Mouse (Mus musculus) myocyte (in vitro differentiated cells): Measurements from ENCODE around the gene Tmem131l. TPM values are rescaled to one million over a fixed set of nuclear protein-coding genes. Genes with fewer than 3 reads are reported as not detected.

Experiments
- H3K27me3 ChIP-seq: one replicate; pipeline ENCODE4 v1.6.1; 2011; ENCODE audit not compliant: control insufficient read depth, insufficient read depth, insufficient read length
- H3K36me3 ChIP-seq: one replicate; pipeline ENCODE4 v1.6.1; 2011; ENCODE audit not compliant: control insufficient read depth, insufficient read depth
- H3K4me2 ChIP-seq: one replicate; pipeline ENCODE4 v1.6.1; 2011; ENCODE audit warnings: low read depth, control low read depth
- H3K4me3 ChIP-seq: one replicate; pipeline ENCODE4 v1.5.1; 2011; ENCODE audit warnings: mild to moderate bottlenecking, control low read depth, moderate library complexity
- H3K79me2 ChIP-seq: one replicate; pipeline ENCODE4 v1.6.1; 2011; ENCODE audit not compliant: control insufficient read depth, insufficient read depth
- H3ac ChIP-seq: one replicate; pipeline ENCODE4 v1.6.1; 2011; ENCODE audit not compliant: control insufficient read depth, insufficient read length
- CEBPB ChIP-seq: IDR thresholded peaks from 2 replicates; pipeline ENCODE4 v1.6.1; 2011; ENCODE audit warnings: mild to moderate bottlenecking, moderate library complexity; ENCODE audit not compliant: poor library complexity, insufficient read depth, severe bottlenecking
- E2F4 ChIP-seq: IDR thresholded peaks from one replicate; pipeline ENCODE4 v1.6.1; 2011; ENCODE audit warnings: mild to moderate bottlenecking, control low read depth, moderate library complexity; ENCODE audit not compliant: insufficient read depth
- MAX ChIP-seq: IDR thresholded peaks from one replicate; pipeline ENCODE4 v1.6.1; 2011; ENCODE audit warnings: low read depth, mild to moderate bottlenecking, control low read depth
- MYOD1 ChIP-seq, 3 experiments: IDR thresholded peaks; one replicate each; pipeline ENCODE4 v1.6.1; 2011; ENCODE audit warnings: control low read depth in 2 of 3, low read depth in 2 of 3, mild to moderate bottlenecking in 2 of 3, moderate library complexity in 1 of 3; ENCODE audit not compliant: insufficient read length in 2 of 3, control insufficient read depth in 1 of 3
- MYOG ChIP-seq, 3 experiments: IDR thresholded peaks; one replicate each; pipeline ENCODE4 v1.6.1; 2011; ENCODE audit warnings: control low read depth in 2 of 3, low read depth in 2 of 3, mild to moderate bottlenecking in 2 of 3; ENCODE audit not compliant: insufficient read length in 2 of 3, control insufficient read depth in 1 of 3, insufficient read depth in 1 of 3
- POLR2A ChIP-seq: IDR thresholded peaks from one replicate; pipeline ENCODE4 v1.6.1; 2011; ENCODE audit warnings: low read depth, mild to moderate bottlenecking, control low read depth, moderate library complexity; ENCODE audit not compliant: insufficient read length
- POLR2AphosphoS2 ChIP-seq: IDR thresholded peaks from one replicate; pipeline ENCODE4 v1.6.1; 2011; ENCODE audit warnings: low read depth, control low read depth; ENCODE audit not compliant: insufficient read length
- REST ChIP-seq: IDR thresholded peaks from one replicate; pipeline ENCODE4 v1.6.1; 2011; ENCODE audit warnings: mild to moderate bottlenecking, control low read depth, moderate library complexity; ENCODE audit not compliant: insufficient read depth, insufficient read length
- SRF ChIP-seq: IDR thresholded peaks from one replicate; pipeline ENCODE4 v1.6.1; 2011; ENCODE audit warnings: low read depth; ENCODE audit not compliant: control insufficient read depth, insufficient read length
- TCF12 ChIP-seq: IDR thresholded peaks from one replicate; pipeline ENCODE4 v1.6.1; 2011; ENCODE audit warnings: mild to moderate bottlenecking, control low read depth; ENCODE audit not compliant: poor library complexity, insufficient read depth, severe bottlenecking
- TCF3 ChIP-seq: IDR thresholded peaks from one replicate; pipeline ENCODE4 v1.6.1; 2011; ENCODE audit warnings: low read depth, control low read depth; ENCODE audit not compliant: insufficient read length
- USF1 ChIP-seq: IDR thresholded peaks from one replicate; pipeline ENCODE4 v1.6.1; 2011; ENCODE audit warnings: low read depth, mild to moderate bottlenecking, control low read depth, moderate library complexity
- polyA plus RNA-seq: library from polyadenylated mRNA; unstranded; fragments of >200 nt; fragmentation: generic; extraction: Trizol; gene quantifications from one replicate; pipeline ENCODE4 v1.2.1, GENCODE M21; 2012; ENCODE audit warnings: missing spikeins

The Tmem131l gene
- polyA plus RNA-seq, 1 experiment, result 11.0 TPM

- Histone ChIP-seq H3K4me2 (no peak overlapping the region), H3K79me2 (no peaks in the 10 kb centered on the region), H3K27me3 (peaks cover 8% of the 10 kb centered on the region), H3K4me3 (no peak overlapping the region), H3K36me3 (no peaks in the 10 kb centered on the region), H3ac (no peak overlapping the region)
- TF ChIP-seq POLR2A, result no peak
- TF ChIP-seq E2F4, result no peak
- TF ChIP-seq TCF3, result no peak
- no peak for TF ChIP-seq POLR2AphosphoS2
- no peak for TF ChIP-seq REST
- TF ChIP-seq MYOG (IDR thresholded peaks at IDR 0.05; ENCODE audit: control insufficient read depth in 1 of 3, insufficient read depth in 1 of 3, insufficient read length in 2 of 3, low read depth in 2 of 3), result no peak
Observed at GRCm38 (mm10) chr3:83859071-83859470, 180.9 kb downstream of the Tmem131l start.

GRCm38 (mm10) chr3:83857621-83858020 is 182.4 kb downstream of the Tmem131l start:
- no peak overlapping the region for H3K4me3 ChIP-seq
- H3K36me3 ChIP-seq, result no peaks in the 10 kb centered on the region
- no peak overlapping the region for H3ac ChIP-seq
- H3K79me2 ChIP-seq, result no peaks in the 10 kb centered on the region
- H3K4me2 ChIP-seq, result no peak overlapping the region
- TF ChIP-seq TCF3, result no peak
- no peak for TF ChIP-seq USF1
- TF ChIP-seq POLR2A, result no peak
- TF ChIP-seq POLR2AphosphoS2, result no peak
- no peak for TF ChIP-seq TCF12
- TF ChIP-seq MYOD1 (IDR thresholded peaks at IDR 0.05; ENCODE audit: control insufficient read depth in 1 of 3, insufficient read length in 2 of 3, low read depth in 2 of 3), result no peak
- TF ChIP-seq MYOG (IDR thresholded peaks at IDR 0.05; ENCODE audit: control insufficient read depth in 1 of 3, insufficient read depth in 1 of 3, insufficient read length in 2 of 3, low read depth in 2 of 3), result no peak
- TF ChIP-seq REST, result no peak
- no peak for TF ChIP-seq E2F4
- TF ChIP-seq MAX, result no peak
- TF ChIP-seq CEBPB, result no peak
- no peak for TF ChIP-seq SRF
- peaks cover 16% of the 10 kb centered on the region for H3K27me3 ChIP-seq

GRCm38 (mm10) chr3:83855643-83856042 is 184.3 kb downstream of the Tmem131l start:
- no peak for TF ChIP-seq MAX
- no peak for TF ChIP-seq TCF3
- no peak for TF ChIP-seq USF1
- no peak for TF ChIP-seq CEBPB
- no peak for TF ChIP-seq MYOG (IDR thresholded peaks at IDR 0.05; ENCODE audit: control insufficient read depth in 1 of 3, insufficient read depth in 1 of 3, insufficient read length in 2 of 3, low read depth in 2 of 3)
- TF ChIP-seq POLR2AphosphoS2, result no peak
- no peak for TF ChIP-seq POLR2A
- no peak for TF ChIP-seq TCF12
- TF ChIP-seq MYOD1 (IDR thresholded peaks at IDR 0.05; ENCODE audit: control insufficient read depth in 1 of 3, insufficient read length in 2 of 3, low read depth in 2 of 3), result no peak
- no peak for TF ChIP-seq SRF
- TF ChIP-seq REST, result no peak
- no peak for TF ChIP-seq E2F4
- H3K27me3 ChIP-seq, result peaks cover 16% of the 10 kb centered on the region
- no peak overlapping the region for H3ac ChIP-seq
- no peaks in the 10 kb centered on the region for H3K36me3 ChIP-seq
- no peak overlapping the region for H3K4me2 ChIP-seq
- H3K4me3 ChIP-seq, result no peak overlapping the region
- H3K79me2 ChIP-seq, result no peaks in the 10 kb centered on the region

GRCm38 (mm10) chr3:83849341-83849740 is 190.6 kb downstream of the Tmem131l start:
- H3K36me3 ChIP-seq, result no peaks in the 10 kb centered on the region
- no peak for TF ChIP-seq REST
- TF ChIP-seq E2F4, result no peak
- no peak overlapping the region for H3K4me2 ChIP-seq
- no peak overlapping the region for H3K4me3 ChIP-seq
- H3ac ChIP-seq, result no peak overlapping the region
- peaks cover 10% of the 10 kb centered on the region for H3K27me3 ChIP-seq
- H3K79me2 ChIP-seq, result no peaks in the 10 kb centered on the region

Other genes starting within 250 kb of the Tmem131l start
- gene Tlr2, start 198.4 kb downstream of the Tmem131l start, polyA plus RNA-seq, result 4.5 TPM
- gene Mnd1, start 115.6 kb upstream of the Tmem131l start, polyA plus RNA-seq, result 7.7 TPM
- gene Gm6525, start 133.9 kb upstream of the Tmem131l start, polyA plus RNA-seq, result 0.12 TPM